Mouse (Mus musculus): Measurements from ENCODE around the gene Lonp1. TPM values are rescaled to one million over a fixed set of nuclear protein-coding genes. Genes with fewer than 3 reads are reported as not detected.
A peak's percentile ranks its signal among the peaks of the same experiment; 100 is the strongest.

Gene Lonp1
- polyA plus RNA-seq, 1 experiment from 2014 or later: 48.3 TPM

GRCm38 (mm10) chr17:56603186-56604069 is 23.3 kb downstream of the Lonp1 start:
- Histone ChIP-seq H3K4me2 (ENCODE audit: low read depth, low read length) (no peak overlapping the region), H3K9me3 (replicated peaks; ENCODE audit: control insufficient read depth, low read length) (no peaks in the 10 kb centered on the region), H3K4me1 (ENCODE audit: control insufficient read depth, insufficient read depth, low read length) (no peaks in the 10 kb centered on the region), H3K4me3 (ENCODE audit: low read depth, low read length) (no peak overlapping the region), H3K9ac (replicated peaks; ENCODE audit: low read length) (no peak overlapping the region), H3K27ac (replicated peaks; ENCODE audit: low read depth, low read length) (no peak overlapping the region), H3K36me3 (replicated peaks; ENCODE audit: control insufficient read depth, insufficient read depth, low read depth, low read length) (peaks cover 53% of the 10 kb centered on the region), H3K27me3 (ENCODE audit: control insufficient read depth, insufficient read depth, low read length) (no peaks in the 10 kb centered on the region)
- no peak for DNase-seq (ENCODE audit: low spot score)
- no peak for ATAC-seq (replicated peaks; ENCODE audit: insufficient number of reproducible peaks, low FRiP score, low TSS enrichment, low read depth)
- 94% methylated on average over 28 of the region's 28 CpGs for WGBS

- H3K4me1 ChIP-seq (ENCODE audit: control insufficient read depth, insufficient read depth, low read length): no peaks in the 10 kb centered on the region
- H3K9ac ChIP-seq (replicated peaks; ENCODE audit: low read length): no peak overlapping the region
- H3K4me2 ChIP-seq (ENCODE audit: low read depth, low read length): no peak overlapping the region
- no peak for ATAC-seq (replicated peaks; ENCODE audit: insufficient number of reproducible peaks, low FRiP score, low TSS enrichment, low read depth)
- H3K27me3 ChIP-seq (ENCODE audit: control insufficient read depth, insufficient read depth, low read length): no peaks in the 10 kb centered on the region
- no peak for DNase-seq (ENCODE audit: low spot score)
- no peak overlapping the region for H3K4me3 ChIP-seq (ENCODE audit: low read depth, low read length)
- peaks cover 41% of the 10 kb centered on the region for H3K36me3 ChIP-seq (replicated peaks; ENCODE audit: control insufficient read depth, insufficient read depth, low read depth, low read length)
- 90% methylated on average over 8 of the region's 8 CpGs for WGBS
- H3K9me3 ChIP-seq (replicated peaks; ENCODE audit: control insufficient read depth, low read length): no peaks in the 10 kb centered on the region
- H3K27ac ChIP-seq (replicated peaks; ENCODE audit: low read depth, low read length): no peak overlapping the region
Observed at GRCm38 (mm10) chr17:56593527-56594271, 33.0 kb downstream of the Lonp1 start.

- H3K36me3 ChIP-seq (replicated peaks; ENCODE audit: control insufficient read depth, insufficient read depth, low read depth, low read length): peaks cover 41% of the 10 kb centered on the region
- no peak overlapping the region for H3K9ac ChIP-seq (replicated peaks; ENCODE audit: low read length)
- no peak overlapping the region for H3K4me2 ChIP-seq (ENCODE audit: low read depth, low read length)
- H3K27ac ChIP-seq (replicated peaks; ENCODE audit: low read depth, low read length): no peak overlapping the region
- ATAC-seq (replicated peaks; ENCODE audit: insufficient number of reproducible peaks, low FRiP score, low TSS enrichment, low read depth) (no peak), DNase-seq (ENCODE audit: low spot score) (no peak)
- H3K9me3 ChIP-seq (replicated peaks; ENCODE audit: control insufficient read depth, low read length): no peaks in the 10 kb centered on the region
- H3K4me1 ChIP-seq (ENCODE audit: control insufficient read depth, insufficient read depth, low read length): no peaks in the 10 kb centered on the region
- H3K27me3 ChIP-seq (ENCODE audit: control insufficient read depth, insufficient read depth, low read length): no peaks in the 10 kb centered on the region
- no peak overlapping the region for H3K4me3 ChIP-seq (ENCODE audit: low read depth, low read length)
Observed at GRCm38 (mm10) chr17:56592553-56592952, 34.1 kb downstream of the Lonp1 start.

GRCm38 (mm10) chr17:56588921-56589320 is 37.8 kb downstream of the Lonp1 start:
- Histone ChIP-seq H3K4me2 (ENCODE audit: low read depth, low read length) (no peak overlapping the region), H3K9me3 (replicated peaks; ENCODE audit: control insufficient read depth, low read length) (no peaks in the 10 kb centered on the region), H3K27me3 (ENCODE audit: control insufficient read depth, insufficient read depth, low read length) (no peaks in the 10 kb centered on the region), H3K27ac (replicated peaks; ENCODE audit: low read depth, low read length) (no peak overlapping the region), H3K36me3 (replicated peaks; ENCODE audit: control insufficient read depth, insufficient read depth, low read depth, low read length) (peaks cover 25% of the 10 kb centered on the region), H3K4me3 (ENCODE audit: low read depth, low read length) (no peak overlapping the region), H3K9ac (replicated peaks; ENCODE audit: low read length) (no peak overlapping the region), H3K4me1 (ENCODE audit: control insufficient read depth, insufficient read depth, low read length) (peaks cover 7% of the 10 kb centered on the region; the same call in 1 of the 2 replicates)
- DNase-seq (ENCODE audit: low spot score) (no peak), ATAC-seq (replicated peaks; ENCODE audit: insufficient number of reproducible peaks, low FRiP score, low TSS enrichment, low read depth) (no peak)
- 98% methylated on average over 4 of the region's 4 CpGs for WGBS

- Histone ChIP-seq H3K4me2 (ENCODE audit: low read depth, low read length) (no peak overlapping the region), H3K27me3 (ENCODE audit: control insufficient read depth, insufficient read depth, low read length) (no peaks in the 10 kb centered on the region), H3K4me1 (ENCODE audit: control insufficient read depth, insufficient read depth, low read length) (peaks cover 7% of the 10 kb centered on the region; the same call in 1 of the 2 replicates), H3K9ac (replicated peaks; ENCODE audit: low read length) (no peak overlapping the region), H3K9me3 (replicated peaks; ENCODE audit: control insufficient read depth, low read length) (no peaks in the 10 kb centered on the region), H3K27ac (replicated peaks; ENCODE audit: low read depth, low read length) (no peak overlapping the region), H3K36me3 (replicated peaks; ENCODE audit: control insufficient read depth, insufficient read depth, low read depth, low read length) (peaks cover 22% of the 10 kb centered on the region), H3K4me3 (ENCODE audit: low read depth, low read length) (no peak overlapping the region)
- ATAC-seq (replicated peaks; ENCODE audit: insufficient number of reproducible peaks, low FRiP score, low TSS enrichment, low read depth) (no peak), DNase-seq (ENCODE audit: low spot score) (no peak)
- WGBS: 63% methylated on average over 1 of the region's 1 CpGs
Observed at GRCm38 (mm10) chr17:56587773-56588172, 38.9 kb downstream of the Lonp1 start.

- Histone ChIP-seq H3K9ac (replicated peaks; ENCODE audit: low read length) (peak overlapping the region; percentile 92), H3K4me2 (ENCODE audit: low read depth, low read length) (peak overlapping the region; percentile 76), H3K27ac (replicated peaks; ENCODE audit: low read depth, low read length) (peak overlapping the region; percentile 86), H3K4me1 (ENCODE audit: control insufficient read depth, insufficient read depth, low read length) (peaks cover 7% of the 10 kb centered on the region; the same call in 1 of the 2 replicates), H3K9me3 (replicated peaks; ENCODE audit: control insufficient read depth, low read length) (no peaks in the 10 kb centered on the region), H3K36me3 (replicated peaks; ENCODE audit: control insufficient read depth, insufficient read depth, low read depth, low read length) (peaks cover 25% of the 10 kb centered on the region), H3K4me3 (ENCODE audit: low read depth, low read length) (peak overlapping the region; percentile 94), H3K27me3 (ENCODE audit: control insufficient read depth, insufficient read depth, low read length) (no peaks in the 10 kb centered on the region)
- under 1% methylated on average over 61 of the region's 61 CpGs for WGBS
- ATAC-seq (replicated peaks; ENCODE audit: insufficient number of reproducible peaks, low FRiP score, low TSS enrichment, low read depth) (no peak; the same call in 1 of the 2 replicates), DNase-seq (ENCODE audit: low spot score) (peak; percentile 56)
Observed at GRCm38 (mm10) chr17:56585171-56585821, 41.4 kb downstream of the Lonp1 start.

- Histone ChIP-seq H3K4me3 (ENCODE audit: low read depth, low read length) (peak within 1 kb of the TSS; percentile 94), H3K9me3 (replicated peaks; ENCODE audit: control insufficient read depth, low read length) (no peaks in the 10 kb centered on the region), H3K4me1 (ENCODE audit: control insufficient read depth, insufficient read depth, low read length) (peaks cover 7% of the 10 kb centered on the region; the same call in 1 of the 2 replicates), H3K27me3 (ENCODE audit: control insufficient read depth, insufficient read depth, low read length) (no peaks in the 10 kb centered on the region), H3K9ac (replicated peaks; ENCODE audit: low read length) (peak within 1 kb of the TSS; percentile 92), H3K4me2 (ENCODE audit: low read depth, low read length) (peak within 1 kb of the TSS; percentile 81), H3K27ac (replicated peaks; ENCODE audit: low read depth, low read length) (peak within 1 kb of the TSS; percentile 86), H3K36me3 (replicated peaks; ENCODE audit: control insufficient read depth, insufficient read depth, low read depth, low read length) (peaks cover 22% of the 10 kb centered on the region)
- WGBS: under 1% methylated on average over 99 of the region's 101 CpGs
- peak; percentile 99 for DNase-seq (ENCODE audit: low spot score)
- peak; percentile 94 for ATAC-seq (replicated peaks; ENCODE audit: insufficient number of reproducible peaks, low FRiP score, low TSS enrichment, low read depth)
Observed at GRCm38 (mm10) chr17:56584257-56585130, 42.2 kb downstream of the Lonp1 start, which contains the start of the genes Safb2 and Safb. TSS of gene Safb2 (minus strand) at chr17:56584585. TSS of gene Safb (plus strand) at chr17:56584825.

Measured in embryonic facial prominence, embryonic 11.5 days (tissue).